Mouse (Mus musculus) hindbrain, embryonic 11.5 days (tissue): ENCODE results near the gene Prokr2. TPM values are rescaled to one million over a fixed set of nuclear protein-coding genes. Genes with fewer than 3 reads are reported as not detected.

ENCODE experiments used
- polyA plus RNA-seq: library from polyadenylated mRNA; unstranded; fragments of >200 nt; fragmentation: Nextera tagmentation; extraction: Ambion mirVana; gene quantifications from 2 replicates; pipeline ENCODE4 v1.2.1, GENCODE M21; 2014

Gene Prokr2
- polyA plus RNA-seq, 1 experiment from 2014 or later = 0.45 TPM

Other genes with a start within 250 kb of the Prokr2 start
- 11.4 and 14.6 TPM in 2 replicates for gene Slc23a2, start 240.3 kb downstream of the Prokr2 start, polyA plus RNA-seq
- 58.1 and 66.1 TPM in 2 replicates for gene Tmem230, start 137.6 kb downstream of the Prokr2 start, polyA plus RNA-seq
- gene Pcna, start 132.1 kb downstream of the Prokr2 start, polyA plus RNA-seq = 314 and 333 TPM in 2 replicates
- 33.5 and 34.5 TPM in 2 replicates for gene Cds2, start 122.3 kb downstream of the Prokr2 start, polyA plus RNA-seq
- 48.5 and 52.1 TPM in 2 replicates for gene Gpcpd1, start 202.3 kb upstream of the Prokr2 start, polyA plus RNA-seq